Mouse (Mus musculus): ENCODE results near the gene Cdip1. TPM values are rescaled to one million over a fixed set of nuclear protein-coding genes. Genes with fewer than 3 reads are reported as not detected.

Cdip1 gene
- total and polyA plus RNA-seq, 3 experiments = 22.2 to 28.0 (median 22.3) TPM

DNA sequence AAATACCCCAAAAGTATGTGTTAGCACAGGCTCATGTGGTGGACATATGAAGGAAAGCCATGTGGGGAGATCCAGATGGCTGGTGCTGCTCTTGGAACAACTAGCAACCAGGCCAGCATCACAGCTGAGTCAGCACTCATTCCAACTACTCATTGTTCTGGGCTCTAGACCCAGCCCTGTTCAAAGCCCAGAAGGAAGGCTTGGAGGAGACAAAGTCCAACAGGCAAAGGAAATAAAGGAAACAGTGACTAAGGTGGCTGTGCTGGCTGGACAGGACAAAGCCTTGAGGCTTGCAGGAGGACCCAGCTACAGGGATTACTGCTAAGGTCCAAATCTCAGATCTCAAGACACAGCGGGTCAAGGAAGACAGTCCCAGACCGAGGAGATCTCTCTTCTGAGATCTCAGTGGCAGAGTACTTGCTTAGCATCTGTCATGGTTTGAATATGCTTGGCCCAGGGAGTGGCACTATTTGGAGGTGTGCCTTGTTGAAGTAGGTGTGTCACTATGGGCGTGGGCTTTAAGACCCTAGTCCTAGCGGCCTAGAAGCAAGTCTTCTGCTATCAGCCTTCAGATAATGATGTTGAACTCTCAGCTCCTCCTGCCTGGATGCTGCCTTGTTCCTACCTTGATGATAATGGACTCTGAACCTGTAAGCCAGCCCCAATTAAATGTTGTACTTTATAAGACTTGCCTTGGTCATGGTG, 12.0 kb downstream of the Cdip1 start:
- Histone ChIP-seq H3K36me3 (replicated peaks in 1 of 2; ENCODE audit: control insufficient read depth in 1 of 2, insufficient read depth in 1 of 2, low read length in 1 of 2) (peaks cover 2 to 36% of the 10 kb centered on the region in 2 experiments), H3K27ac (ENCODE audit: insufficient read depth, low read depth) (no peak overlapping the region), H3K4me3 (replicated peaks in 1 of 3; ENCODE audit: low read depth in 2 of 3, low read length in 2 of 3, poor library complexity in 1 of 3) (no peak overlapping the region), H3K27me3 (replicated peaks) (no peaks in the 10 kb centered on the region), H3K9ac (ENCODE audit: insufficient read depth, low read depth) (no peak overlapping the region), H3K79me2 (replicated peaks; ENCODE audit: control insufficient read depth, extremely low read depth, insufficient read depth, poor library complexity, severe bottlenecking) (peaks cover 37% of the 10 kb centered on the region), H3K9me3 (replicated peaks; ENCODE audit: low read length) (no peaks in the 10 kb centered on the region), H3K4me2 (ENCODE audit: insufficient read depth, low read depth, poor library complexity, severe bottlenecking) (no peak overlapping the region), H3K4me1 (ENCODE audit: control insufficient read depth in 1 of 2, insufficient read depth in 2 of 2) (peaks cover 24 to 56% of the 10 kb centered on the region in 2 experiments)
- no peak for TF ChIP-seq CHD1 (IDR thresholded peaks at IDR 0.05; ENCODE audit: low read depth, low read length)
- TF ChIP-seq ELF1 (IDR thresholded peaks at IDR 0.05; ENCODE audit: low read depth, low read length) = no peak
- no peak for TF ChIP-seq GABPA (IDR thresholded peaks at IDR 0.05; ENCODE audit: insufficient replicate concordance, low read depth, low read length)
- TF ChIP-seq MAFK (IDR thresholded peaks at IDR 0.05; ENCODE audit: insufficient replicate concordance, low read length) = peak; percentile 38; the same call in 1 of the 2 replicates
- TF ChIP-seq RCOR1 (conservative IDR thresholded peaks at IDR 0.05; ENCODE audit: low read depth, low read length) = no peak
- in situ Hi-C loops (cut with MboI; ENCODE audit: low pct_ligation_motif_present, low pct_unique_long_range_greater_than_20kb, low sequenced_read_pairs) (loop anchor here (5.0 kb wide), 1 partner anchor 91 kb away; no protein-coding TSS in a partner anchor), dilution Hi-C loops (cut with MboI; ENCODE audit: extremely low pct_ligation_motif_present, extremely low pct_unique_long_range_greater_than_20kb, low sequenced_read_pairs) (no loop called here)
- no peak for DNase-seq (ENCODE audit: extremely low read depth)

DNA sequence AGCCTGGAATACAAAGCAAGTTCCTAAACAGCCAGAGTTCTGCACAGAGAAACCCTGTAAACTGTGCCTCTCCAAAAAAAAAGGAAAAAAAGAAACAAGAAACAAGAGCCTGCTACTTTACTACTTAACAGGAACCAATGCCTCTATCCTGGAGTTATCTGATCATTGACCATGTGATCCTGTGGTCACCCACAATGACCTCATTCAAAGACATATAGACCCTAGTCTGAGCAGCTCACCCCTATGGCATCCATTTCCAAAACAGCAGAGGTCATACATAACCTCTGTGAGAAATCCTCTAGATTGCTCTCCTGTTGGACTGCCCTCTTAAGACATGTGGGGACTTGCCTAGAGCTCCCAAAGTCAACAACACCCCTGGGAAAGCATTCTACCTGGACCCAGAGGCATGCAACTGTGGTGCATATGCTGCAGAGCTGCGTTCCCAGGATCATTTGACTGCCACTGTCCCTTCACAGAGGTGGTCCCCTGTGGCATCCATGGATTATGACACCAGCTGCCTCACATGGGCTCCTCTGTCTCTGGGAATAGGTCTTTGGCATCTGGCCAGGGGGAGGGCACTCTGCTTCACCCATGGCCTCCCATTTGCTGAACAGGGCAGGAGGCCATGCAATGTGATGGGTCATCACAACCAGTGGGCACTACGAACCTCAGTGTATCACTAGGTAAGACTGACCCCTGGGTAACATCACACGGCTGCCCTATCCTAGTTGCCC, 12.8 kb downstream of the Cdip1 start:
- no peak for DNase-seq (ENCODE audit: extremely low read depth)
- Histone ChIP-seq H3K79me2 (replicated peaks; ENCODE audit: control insufficient read depth, extremely low read depth, insufficient read depth, poor library complexity, severe bottlenecking) (peaks cover 35% of the 10 kb centered on the region), H3K4me2 (ENCODE audit: insufficient read depth, low read depth, poor library complexity, severe bottlenecking) (no peak overlapping the region), H3K27ac (ENCODE audit: insufficient read depth, low read depth) (no peak overlapping the region), H3K27me3 (replicated peaks) (no peaks in the 10 kb centered on the region), H3K9me3 (replicated peaks; ENCODE audit: low read length) (no peaks in the 10 kb centered on the region), H3K9ac (ENCODE audit: insufficient read depth, low read depth) (no peak overlapping the region), H3K36me3 (replicated peaks in 1 of 2; ENCODE audit: control insufficient read depth in 1 of 2, insufficient read depth in 1 of 2, low read length in 1 of 2) (peaks cover 2 to 37% of the 10 kb centered on the region in 2 experiments), H3K4me3 (replicated peaks in 1 of 3; ENCODE audit: low read depth in 2 of 3, low read length in 2 of 3, poor library complexity in 1 of 3) (no peak overlapping the region), H3K4me1 (ENCODE audit: control insufficient read depth in 1 of 2, insufficient read depth in 2 of 2) (peaks cover 23 to 51% of the 10 kb centered on the region in 2 experiments)
- in situ Hi-C loops (cut with MboI; ENCODE audit: low pct_ligation_motif_present, low pct_unique_long_range_greater_than_20kb, low sequenced_read_pairs) = loop anchor here (5.0 kb wide), 1 partner anchor 90 kb away; no protein-coding TSS in a partner anchor
- TF ChIP-seq CHD1 (IDR thresholded peaks at IDR 0.05; ENCODE audit: low read depth, low read length) = no peak
- peak; percentile 37; the same call in 1 of the 2 replicates for TF ChIP-seq MAX (IDR thresholded peaks at IDR 0.05; ENCODE audit: low read length)
- dilution Hi-C loops (cut with MboI; ENCODE audit: extremely low pct_ligation_motif_present, extremely low pct_unique_long_range_greater_than_20kb, low sequenced_read_pairs) = no loop called here

DNA sequence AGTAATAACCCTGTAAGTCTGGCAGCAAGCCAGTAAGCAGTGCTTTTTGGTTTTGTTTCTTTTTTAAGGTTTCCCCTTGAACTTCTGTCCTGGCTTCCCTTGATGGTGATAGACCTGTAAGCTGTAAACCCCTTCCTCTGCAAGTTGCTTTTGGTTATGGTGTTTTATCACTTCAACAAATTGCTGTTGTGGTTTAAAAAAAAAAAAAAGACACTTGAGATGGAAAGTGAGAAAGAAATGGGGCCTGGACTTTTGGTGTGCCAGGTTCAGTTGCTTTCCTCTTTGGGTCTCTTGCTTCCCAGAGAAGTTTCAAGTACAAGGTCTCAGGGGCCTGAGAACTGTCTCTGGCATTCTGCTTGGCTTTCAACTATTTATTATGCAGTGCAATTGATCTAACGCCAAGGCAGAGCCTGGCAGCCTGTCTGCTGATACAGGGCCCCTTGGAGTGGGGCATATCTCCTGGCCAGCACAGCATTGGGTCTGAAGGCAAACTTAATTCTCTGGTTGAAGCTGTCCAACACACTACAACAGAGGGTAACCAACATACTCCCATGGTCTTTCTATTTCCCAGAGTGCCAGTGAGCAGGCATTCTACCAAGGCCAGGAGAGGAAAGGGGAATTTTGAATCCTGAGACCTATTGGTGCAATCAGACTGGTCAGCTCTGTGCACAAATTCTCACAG, 16.7 kb downstream of the Cdip1 start:
- Histone ChIP-seq H3K27me3 (replicated peaks) (no peaks in the 10 kb centered on the region), H3K9ac (ENCODE audit: insufficient read depth, low read depth) (no peak overlapping the region), H3K36me3 (replicated peaks in 1 of 2; ENCODE audit: control insufficient read depth in 1 of 2, insufficient read depth in 1 of 2, low read length in 1 of 2) (peaks cover 26 to 55% of the 10 kb centered on the region in 2 experiments), H3K4me3 (replicated peaks in 1 of 3; ENCODE audit: low read depth in 2 of 3, low read length in 2 of 3, poor library complexity in 1 of 3) (no peak overlapping the region), H3K4me2 (ENCODE audit: insufficient read depth, low read depth, poor library complexity, severe bottlenecking) (no peak overlapping the region), H3K79me2 (replicated peaks; ENCODE audit: control insufficient read depth, extremely low read depth, insufficient read depth, poor library complexity, severe bottlenecking) (peaks cover 19% of the 10 kb centered on the region), H3K9me3 (replicated peaks; ENCODE audit: low read length) (no peaks in the 10 kb centered on the region), H3K4me1 (ENCODE audit: control insufficient read depth in 1 of 2, insufficient read depth in 2 of 2) (peaks cover 20 to 30% of the 10 kb centered on the region in 2 experiments), H3K27ac (ENCODE audit: insufficient read depth, low read depth) (no peak overlapping the region)
- TF ChIP-seq ZNF384 (IDR thresholded peaks at IDR 0.05; ENCODE audit: low read depth, low read length) (peak; percentile 53; the same call in 1 of the 2 replicates), ETS1 (conservative IDR thresholded peaks at IDR 0.05; ENCODE audit: low read depth, low read length) (no peak), ZMIZ1 (IDR thresholded peaks at IDR 0.05; ENCODE audit: low read depth, low read length) (no peak)
- no peak for DNase-seq (ENCODE audit: extremely low read depth)
- dilution Hi-C loops (cut with MboI; ENCODE audit: extremely low pct_ligation_motif_present, extremely low pct_unique_long_range_greater_than_20kb, low sequenced_read_pairs) (no loop called here), in situ Hi-C loops (cut with MboI; ENCODE audit: low pct_ligation_motif_present, low pct_unique_long_range_greater_than_20kb, low sequenced_read_pairs) (loop anchor here (25.0 kb wide), 1 partner anchor 89 kb away; no protein-coding TSS in a partner anchor)

Data from CH12.LX (cell line).